In genomic region chr5:103813997-103814542, GRCm38 (mm10) we compare ENCODE assay signal across 16 mouse cellular contexts.
DNase-seq lines count a peak whose midpoint lies in the region; ATAC-seq and TF ChIP-seq lines count a peak whose summit lies in the region.
"Had no signal": no experiment of that assay in that cellular context is flagged by ENCODE, and none has a peak within 500 bp of the region (broad histone marks: within the 10 kb centered on the region; RNA-seq: fewer than 3 reads in every experiment).

No protein-coding gene starts in this region.

- no peaks in the 10 kb centered on the region for H3K27me3 ChIP-seq in kidney, adult 2 months (replicated peaks; ENCODE audit: control insufficient read depth, insufficient read depth, low read length)
- no peaks in the 10 kb centered on the region for H3K27me3 ChIP-seq in liver, embryonic 12.5 days (replicated peaks)
- H3K27me3 ChIP-seq in liver, embryonic 11.5 days (replicated peaks; ENCODE audit: control insufficient read depth, insufficient read depth, low read length): no peaks in the 10 kb centered on the region
- H3K27me3 ChIP-seq in intestine, embryonic 15.5 days (replicated peaks): no peaks in the 10 kb centered on the region
- H3K27me3 ChIP-seq in stomach, embryonic 16.5 days (ENCODE audit: control insufficient read depth, insufficient read depth, low read length): no peaks in the 10 kb centered on the region
- no peaks in the 10 kb centered on the region for H3K27me3 ChIP-seq in forebrain, embryonic 11.5 days (ENCODE audit: control insufficient read depth, insufficient read depth, low read length)
- H3K27me3 ChIP-seq: forebrain, embryonic 13.5 days; liver, embryonic 15.5 days had no signal

- H3K9ac ChIP-seq in liver, embryonic 12.5 days: no peak overlapping the region
- H3K9ac ChIP-seq in liver, embryonic 11.5 days (ENCODE audit: low read depth, low read length): no peak overlapping the region
- H3K9ac ChIP-seq in intestine, embryonic 15.5 days: no peak overlapping the region
- no peak overlapping the region for H3K9ac ChIP-seq in stomach, embryonic 16.5 days (ENCODE audit: low read length)
- H3K9ac ChIP-seq in forebrain, embryonic 11.5 days (ENCODE audit: low read length): no peak overlapping the region
- H3K9ac ChIP-seq: forebrain, embryonic 13.5 days; liver, embryonic 15.5 days had no signal

- H3K27ac ChIP-seq in kidney, adult 2 months (ENCODE audit: insufficient read depth, low read depth, low read length): peak overlapping the region; percentile 34
- H3K27ac ChIP-seq in liver, embryonic 12.5 days: 0 out of 2 replicates have a peak overlapping the region, but pooled peaks have one; percentile 20
- no peak overlapping the region for H3K27ac ChIP-seq in liver, embryonic 11.5 days (ENCODE audit: low read depth, low read length)
- peak overlapping the region; percentile 44; the same call in 1 of the 2 replicates for H3K27ac ChIP-seq in intestine, embryonic 15.5 days
- peak overlapping the region; percentile 66 for H3K27ac ChIP-seq in stomach, embryonic 16.5 days (ENCODE audit: low read length)
- no peak overlapping the region for H3K27ac ChIP-seq in forebrain, embryonic 11.5 days (ENCODE audit: low read depth, low read length)
- H3K27ac ChIP-seq: forebrain, embryonic 13.5 days; limb, embryonic 10.5 days; liver, embryonic 15.5 days; midbrain, embryonic 10.5 days had no signal

- TF ChIP-seq POLR2A in kidney, adult 2 months (IDR thresholded peaks at IDR 0.05; ENCODE audit: low read depth, low read length): no peak

- 58% methylated on average over 12 of the region's 12 CpGs for WGBS in kidney, adult 2 months
- 78% methylated on average over 12 of the region's 12 CpGs for WGBS in liver, embryonic 12.5 days (ENCODE audit: insufficient replicate concordance)
- WGBS in liver, embryonic 11.5 days: 79% methylated on average over 12 of the region's 12 CpGs
- 76% methylated on average over 12 of the region's 12 CpGs for WGBS in intestine, embryonic 15.5 days
- WGBS in stomach, embryonic 16.5 days: 77% methylated on average over 12 of the region's 12 CpGs
- WGBS in forebrain, embryonic 11.5 days: 92% methylated on average over 12 of the region's 12 CpGs

- no peak for TF ChIP-seq CTCF in kidney, adult 2 months (conservative IDR thresholded peaks at IDR 0.05; ENCODE audit: insufficient read depth, insufficient read length, low read depth, low read length)

- H3K36me3 ChIP-seq in kidney, adult 2 months (ENCODE audit: control insufficient read depth, insufficient read depth, low read length): no peaks in the 10 kb centered on the region
- H3K36me3 ChIP-seq in liver, embryonic 12.5 days: peaks cover 93% of the 10 kb centered on the region
- H3K36me3 ChIP-seq in liver, embryonic 11.5 days (ENCODE audit: control insufficient read depth, insufficient read depth, low read length): no peaks in the 10 kb centered on the region
- no peaks in the 10 kb centered on the region for H3K36me3 ChIP-seq in intestine, embryonic 15.5 days
- H3K36me3 ChIP-seq in stomach, embryonic 16.5 days (ENCODE audit: control insufficient read depth, insufficient read depth, low read length): no peaks in the 10 kb centered on the region
- no peaks in the 10 kb centered on the region for H3K36me3 ChIP-seq in forebrain, embryonic 11.5 days (ENCODE audit: control insufficient read depth, insufficient read depth, low read length)
- H3K36me3 ChIP-seq: limb, embryonic 10.5 days; midbrain, embryonic 10.5 days had no signal

- no peak overlapping the region for H3K4me3 ChIP-seq in kidney, adult 2 months (ENCODE audit: insufficient read depth, low read depth, low read length)
- no peak overlapping the region for H3K4me3 ChIP-seq in liver, embryonic 12.5 days
- H3K4me3 ChIP-seq in liver, embryonic 11.5 days (ENCODE audit: low read depth, low read length): no peak overlapping the region
- no peak overlapping the region for H3K4me3 ChIP-seq in intestine, embryonic 15.5 days (replicated peaks)
- H3K4me3 ChIP-seq in stomach, embryonic 16.5 days (replicated peaks; ENCODE audit: low read length): no peak overlapping the region
- no peak overlapping the region for H3K4me3 ChIP-seq in forebrain, embryonic 11.5 days (ENCODE audit: low read depth, low read length)
- H3K4me3 ChIP-seq: forebrain, embryonic 13.5 days; limb, embryonic 10.5 days; liver, embryonic 15.5 days; midbrain, embryonic 10.5 days had no signal

- no peaks in the 10 kb centered on the region for H3K9me3 ChIP-seq in liver, embryonic 12.5 days (replicated peaks)
- no peaks in the 10 kb centered on the region for H3K9me3 ChIP-seq in liver, embryonic 11.5 days (ENCODE audit: control insufficient read depth, low read length)
- H3K9me3 ChIP-seq in intestine, embryonic 15.5 days: no peaks in the 10 kb centered on the region
- H3K9me3 ChIP-seq in stomach, embryonic 16.5 days (replicated peaks; ENCODE audit: control insufficient read depth, low read length): no peaks in the 10 kb centered on the region
- no peaks in the 10 kb centered on the region for H3K9me3 ChIP-seq in forebrain, embryonic 11.5 days (ENCODE audit: control insufficient read depth, low read length)
- H3K9me3 ChIP-seq: forebrain, embryonic 13.5 days; limb, embryonic 10.5 days; liver, embryonic 15.5 days; midbrain, embryonic 10.5 days had no signal

- no peak for ATAC-seq in liver, embryonic 12.5 days
- no peak for ATAC-seq in liver, embryonic 11.5 days (replicated peaks; ENCODE audit: low FRiP score)
- no peak for ATAC-seq in intestine, embryonic 15.5 days
- no peak for ATAC-seq in stomach, embryonic 16.5 days (ENCODE audit: insufficient read depth, low FRiP score)
- no peak for ATAC-seq in forebrain, embryonic 11.5 days (replicated peaks; ENCODE audit: low FRiP score)

- no peak overlapping the region for H3K4me2 ChIP-seq in liver, embryonic 12.5 days
- H3K4me2 ChIP-seq in liver, embryonic 11.5 days: no peak overlapping the region
- no peak overlapping the region for H3K4me2 ChIP-seq in intestine, embryonic 15.5 days (replicated peaks)
- no peak overlapping the region for H3K4me2 ChIP-seq in stomach, embryonic 16.5 days (ENCODE audit: low read depth, low read length)
- no peak overlapping the region for H3K4me2 ChIP-seq in forebrain, embryonic 11.5 days (ENCODE audit: low read depth, low read length, severe bottlenecking)
- H3K4me2 ChIP-seq: forebrain, embryonic 13.5 days; liver, embryonic 15.5 days had no signal

- DNase-seq in kidney, adult 2 months: peak; percentile 55
- no peak for DNase-seq in kidney, postnatal 10 days
- no peak for DNase-seq in liver, embryonic 11.5 days (ENCODE audit: low spot score)
- no peak for DNase-seq in retina, postnatal 1 day
- DNase-seq in forebrain, embryonic 11.5 days (ENCODE audit: low spot score): no peak
- DNase-seq: cerebellum, adult 8-10 months; gastrocnemius, postnatal 25 days; layer of hippocampus, adult 9-11 months; thymus, postnatal 4 days had no signal

- H3K4me1 ChIP-seq in kidney, adult 2 months (ENCODE audit: control insufficient read depth, insufficient read depth, low read length): peaks cover 40% of the 10 kb centered on the region
- peaks cover 26% of the 10 kb centered on the region for H3K4me1 ChIP-seq in liver, embryonic 12.5 days
- H3K4me1 ChIP-seq in liver, embryonic 11.5 days (replicated peaks; ENCODE audit: control insufficient read depth, insufficient read depth, low read length): no peaks in the 10 kb centered on the region; the same call in 1 of the 2 replicates
- H3K4me1 ChIP-seq in intestine, embryonic 15.5 days (replicated peaks): no peaks in the 10 kb centered on the region
- H3K4me1 ChIP-seq in stomach, embryonic 16.5 days (ENCODE audit: control insufficient read depth, insufficient read depth, low read length): peaks cover 7% of the 10 kb centered on the region
- 0 out of 2 replicates have a peak, but pooled peaks cover 2% of the 10 kb centered on the region for H3K4me1 ChIP-seq in forebrain, embryonic 11.5 days (replicated peaks; ENCODE audit: control insufficient read depth, insufficient read depth, low read length)
- H3K4me1 ChIP-seq: forebrain, embryonic 13.5 days had no signal

Comparison
In these comparisons a context has a peak if more than half of its experiments do, and no peak if none do; other contexts are left out.
1. H3K27ac ChIP-seq: peak in kidney, adult 2 months (single experiment), liver, embryonic 12.5 days (single experiment), intestine, embryonic 15.5 days (single experiment) and stomach, embryonic 16.5 days (single experiment); none in liver, embryonic 11.5 days (single experiment) and forebrain, embryonic 11.5 days (single experiment).